Mouse (Mus musculus) CH12.LX (cell line): Measurements from ENCODE around the gene Vdr. TPM values are rescaled to one million over a fixed set of nuclear protein-coding genes. Genes with fewer than 3 reads are reported as not detected.

Experiments
- DNase-seq: peaks from one replicate; pipeline ENCODE4 v3.0.0-alpha.2; 2013; ENCODE audit errors: extremely low read depth
- H3K27ac ChIP-seq: 2 replicates; pipeline ENCODE4 v1.5.1; 2012; ENCODE audit warnings: low read depth, mild to moderate bottlenecking, control low read depth, moderate library complexity; ENCODE audit not compliant: insufficient read depth
- H3K27me3 ChIP-seq: replicated peaks from 2 replicates; pipeline ENCODE3; 2012; ENCODE audit warnings: inconsistent platforms
- H3K36me3 ChIP-seq, 2 experiments: replicated peaks in 1 of 2; 2 replicates each; pipeline versions ENCODE3 to v1.6.1; 2012; ENCODE audit warnings: inconsistent platforms in 1 of 2, low read length in 1 of 2, mild to moderate bottlenecking in 1 of 2, mixed read lengths in 1 of 2, moderate library complexity in 1 of 2; ENCODE audit not compliant: control insufficient read depth in 1 of 2, insufficient read depth in 1 of 2
- H3K4me1 ChIP-seq, 2 experiments: 2 replicates each; pipeline ENCODE4 v1.6.1; 2012; ENCODE audit warnings: inconsistent platforms in 1 of 2, moderate library complexity in 1 of 2; ENCODE audit not compliant: insufficient read depth in 2 of 2, control insufficient read depth in 1 of 2
- H3K4me2 ChIP-seq: 2 replicates; pipeline ENCODE4 v1.6.1; 2012; ENCODE audit warnings: low read depth, mild to moderate bottlenecking, control low read depth; ENCODE audit not compliant: poor library complexity, insufficient read depth, severe bottlenecking
- H3K4me3 ChIP-seq, 3 experiments: fragments of 150-350 bp in 1 of 3; sonication (generic) in 1 of 3; replicated peaks in 1 of 3; 2 replicates each; pipeline versions ENCODE3 to v1.5.1; 2011 to 2012; ENCODE audit warnings: low read depth in 2 of 3, low read length in 2 of 3, mild to moderate bottlenecking in 2 of 3, moderate library complexity in 2 of 3, control low read depth in 1 of 3, improper control_type of control experiment in 1 of 3, inconsistent platforms in 1 of 3, mixed read lengths in 1 of 3; ENCODE audit not compliant: poor library complexity in 1 of 3
- H3K79me2 ChIP-seq: replicated peaks from 2 replicates; pipeline ENCODE4 v1.6.1; 2012; ENCODE audit warnings: mild to moderate bottlenecking, moderate library complexity; ENCODE audit not compliant: control insufficient read depth, poor library complexity, insufficient read depth, severe bottlenecking; ENCODE audit errors: extremely low read depth
- H3K9ac ChIP-seq: 2 replicates; pipeline ENCODE4 v1.6.1; 2012; ENCODE audit warnings: low read depth, mild to moderate bottlenecking, control low read depth, moderate library complexity; ENCODE audit not compliant: insufficient read depth
- H3K9me3 ChIP-seq: replicated peaks from 2 replicates; pipeline ENCODE3; 2012; ENCODE audit warnings: low read length, inconsistent platforms, mixed read lengths
- BHLHE40 ChIP-seq: IDR thresholded peaks from 2 replicates; pipeline ENCODE4 v1.6.1; 2011; ENCODE audit warnings: mild to moderate bottlenecking, low read depth, low read length, improper control_type of control experiment
- ETS1 ChIP-seq: conservative IDR thresholded peaks from 2 replicates; pipeline ENCODE4 v1.6.1; 2012; ENCODE audit warnings: low read depth, mild to moderate bottlenecking, inconsistent platforms, low read length, improper control_type of control experiment, moderate library complexity
- HCFC1 ChIP-seq: IDR thresholded peaks from 2 replicates; pipeline ENCODE4 v1.6.1; 2012; ENCODE audit warnings: low read depth, mild to moderate bottlenecking, inconsistent platforms, low read length, improper control_type of control experiment
- JUN ChIP-seq: IDR thresholded peaks from 2 replicates; pipeline ENCODE4 v1.6.1; 2011; ENCODE audit warnings: low read depth, mild to moderate bottlenecking, low read length, improper control_type of control experiment, moderate library complexity; ENCODE audit not compliant: insufficient read depth
- MEF2A ChIP-seq: IDR thresholded peaks from 2 replicates; pipeline ENCODE4 v1.6.1; 2014; ENCODE audit warnings: low read depth, mild to moderate bottlenecking, inconsistent platforms, low read length, improper control_type of control experiment, borderline replicate concordance
- MXI1 ChIP-seq: IDR thresholded peaks from 2 replicates; pipeline ENCODE4 v1.6.1; 2011; ENCODE audit warnings: mild to moderate bottlenecking, low read depth, low read length, improper control_type of control experiment
- NELFE ChIP-seq: IDR thresholded peaks from 2 replicates; pipeline ENCODE4 v1.6.1; 2011; ENCODE audit warnings: low read depth, low read length, improper control_type of control experiment
- RAD21 ChIP-seq: IDR thresholded peaks from 2 replicates; pipeline ENCODE4 v1.6.1; 2011; ENCODE audit warnings: low read depth, mild to moderate bottlenecking, low read length, improper control_type of control experiment, moderate library complexity
- RCOR1 ChIP-seq: conservative IDR thresholded peaks from 2 replicates; pipeline ENCODE4 v1.6.1; 2012; ENCODE audit warnings: low read depth, mild to moderate bottlenecking, inconsistent platforms, low read length, improper control_type of control experiment
- SIN3A ChIP-seq: IDR thresholded peaks from 2 replicates; pipeline ENCODE4 v1.6.1; 2012; ENCODE audit warnings: low read length, improper control_type of control experiment, inconsistent platforms
- TBP ChIP-seq: conservative IDR thresholded peaks from 2 replicates; pipeline ENCODE4 v1.6.1; 2011; ENCODE audit warnings: low read depth, low read length, improper control_type of control experiment
- UBTF ChIP-seq: IDR thresholded peaks from 2 replicates; pipeline ENCODE4 v1.6.1; 2012; ENCODE audit warnings: low read depth, mild to moderate bottlenecking, inconsistent platforms, low read length, improper control_type of control experiment, moderate library complexity
- ZC3H11A ChIP-seq: IDR thresholded peaks from 2 replicates; pipeline ENCODE4 v1.6.1; 2012; ENCODE audit warnings: low read depth, mild to moderate bottlenecking, inconsistent platforms, low read length, improper control_type of control experiment
- dilution Hi-C: fragments of 300-500 bp; cut with MboI; formaldehyde crosslinking; loops from 2 replicates; pipeline ENCODE4 v1.14.3; 2020; ENCODE audit warnings: low sequenced_read_pairs; ENCODE audit not compliant: extremely low pct_unique_long_range_greater_than_20kb, extremely low pct_ligation_motif_present
- in situ Hi-C: fragments of 300-500 bp; cut with MboI; formaldehyde crosslinking; loops from 3 replicates; pipeline ENCODE4 v1.14.3; 2019; ENCODE audit warnings: low sequenced_read_pairs, low pct_ligation_motif_present, low pct_unique_long_range_greater_than_20kb, mixed read lengths
- polyA plus RNA-seq: library from polyadenylated mRNA; unstranded; fragments of >175 nt; gene quantifications from 2 replicates; pipeline ENCODE4 v1.2.1, GENCODE M21; 2012; ENCODE audit warnings: low read depth; ENCODE audit not compliant: insufficient read length
- total RNA-seq, 2 experiments: library from RNA; depleted of rRNA; stranded (reverse); fragments of 300-350 nt in 1 of 2; fragments of >200 nt in 1 of 2; gene quantifications; 2 replicates each; pipeline ENCODE4 v1.2.3; 2012 to 2014

The Vdr gene
- total and polyA plus RNA-seq, 3 experiments: 0.52 to 1.7 (median 0.68) TPM

DNA sequence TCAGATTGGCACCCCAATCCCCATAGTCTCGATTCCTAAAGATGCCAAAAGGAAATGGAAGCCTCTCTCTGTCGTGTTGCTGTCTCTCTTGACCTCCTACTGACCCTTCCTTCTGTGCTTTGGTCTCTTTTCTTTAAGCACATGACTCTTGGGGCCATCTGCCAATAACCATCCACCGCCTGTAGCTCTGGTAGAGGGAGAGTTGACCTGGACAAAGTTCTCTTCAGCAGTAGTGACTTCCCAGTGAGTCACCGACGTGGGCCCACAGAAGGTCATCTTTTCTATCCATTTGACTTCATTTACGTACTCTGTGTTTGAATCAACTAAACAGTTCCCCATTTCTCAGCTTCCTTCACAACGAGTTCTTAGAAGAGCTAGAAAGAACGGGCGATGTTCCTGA lies 30.0 kb downstream of the Vdr start:
- dilution Hi-C loops: no loop called here
- Histone ChIP-seq H3K27me3 (no peaks in the 10 kb centered on the region), H3K4me2 (no peak overlapping the region), H3K4me1 (peaks cover 0 to 16% of the 10 kb centered on the region in 2 experiments; a peak in 2 of 4 replicates), H3K9me3 (no peaks in the 10 kb centered on the region), H3K9ac (no peak overlapping the region), H3K27ac (no peak overlapping the region), H3K4me3 (no peak overlapping the region), H3K36me3 (no peaks in the 10 kb centered on the region), H3K79me2 (no peaks in the 10 kb centered on the region)
- DNase-seq: no peak
- TF ChIP-seq SIN3A (no peak), NELFE (no peak), RAD21 (no peak), ETS1 (no peak), BHLHE40 (no peak), MXI1 (no peak)
- in situ Hi-C loops: no loop called here

DNA sequence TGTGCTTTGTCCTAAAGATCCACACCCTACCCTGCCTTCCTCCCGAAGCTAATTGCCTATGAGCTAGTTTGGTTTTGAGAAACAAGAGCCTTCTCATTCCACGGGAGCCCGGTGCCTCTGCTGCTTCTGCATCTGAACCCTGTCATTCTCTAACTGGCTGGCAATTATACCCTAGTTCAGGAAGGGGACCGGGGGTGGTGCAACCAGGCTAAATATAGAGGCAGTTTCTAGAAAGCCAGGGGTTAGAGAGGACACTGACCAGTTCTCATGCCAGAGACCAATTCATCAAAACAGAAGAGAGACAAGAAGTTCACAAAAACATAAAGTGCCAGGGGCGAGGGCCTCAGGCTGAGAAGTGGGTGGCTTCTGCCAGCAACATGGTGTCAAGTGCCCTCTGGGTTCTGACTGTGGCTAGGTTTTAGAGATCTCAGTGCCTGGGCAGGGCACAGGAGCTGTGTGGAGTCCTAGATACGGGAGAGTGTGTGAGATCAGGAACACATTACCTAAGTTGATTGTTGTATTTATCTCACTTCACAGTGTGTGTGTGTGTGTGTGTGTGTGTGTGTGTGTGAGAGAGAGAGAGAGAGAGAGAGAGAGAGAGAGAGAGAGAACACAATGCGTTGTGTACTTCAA lies 31.6 kb downstream of the Vdr start:
- no peak for DNase-seq
- Histone ChIP-seq H3K4me1 (peaks cover 0 to 8% of the 10 kb centered on the region in 2 experiments; a peak in 1 of 4 replicates), H3K79me2 (no peaks in the 10 kb centered on the region), H3K36me3 (no peaks in the 10 kb centered on the region), H3K4me2 (no peak overlapping the region), H3K27me3 (peaks cover 5% of the 10 kb centered on the region), H3K9ac (no peak overlapping the region), H3K4me3 (no peak overlapping the region), H3K9me3 (no peaks in the 10 kb centered on the region), H3K27ac (no peak overlapping the region)
- dilution Hi-C loops: no loop called here
- in situ Hi-C loops: no loop called here
- TF ChIP-seq HCFC1: no peak
- no peak for TF ChIP-seq TBP
- no peak for TF ChIP-seq RAD21
- no peak for TF ChIP-seq UBTF
- TF ChIP-seq JUN: no peak
- no peak for TF ChIP-seq MEF2A
- no peak for TF ChIP-seq ZC3H11A
- TF ChIP-seq RCOR1: no peak

DNA sequence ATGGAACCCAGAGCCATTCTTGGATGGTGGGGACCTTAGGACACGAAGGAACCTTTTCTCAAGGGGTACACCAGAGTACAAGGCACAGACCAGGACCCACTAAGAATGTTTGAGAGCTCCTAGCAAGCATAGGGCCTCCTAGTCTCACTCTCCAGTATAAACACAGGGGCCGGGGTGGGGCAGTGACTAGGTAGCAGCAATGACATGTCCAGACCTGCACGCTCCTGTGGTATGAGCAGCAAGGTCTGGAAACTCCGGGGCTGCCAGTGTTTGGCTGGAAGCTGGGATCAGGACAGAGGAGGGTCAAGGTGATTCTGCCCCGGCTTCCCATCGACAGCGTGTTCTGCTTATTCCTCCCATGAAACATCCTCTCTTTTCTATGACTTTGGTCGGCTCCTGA lies 34.6 kb downstream of the Vdr start:
- dilution Hi-C loops (no loop called here), in situ Hi-C loops (no loop called here)
- DNase-seq: no peak
- no peak overlapping the region for H3K9ac ChIP-seq
- H3K4me2 ChIP-seq: no peak overlapping the region
- TF ChIP-seq TBP: no peak
- H3K27me3 ChIP-seq: peaks cover 5% of the 10 kb centered on the region
- H3K4me1 ChIP-seq: peaks cover 0 to 8% of the 10 kb centered on the region in 2 experiments; a peak in 1 of 4 replicates
- no peak overlapping the region for H3K4me3 ChIP-seq
- H3K9me3 ChIP-seq: no peaks in the 10 kb centered on the region
- no peak overlapping the region for H3K27ac ChIP-seq
- no peaks in the 10 kb centered on the region for H3K36me3 ChIP-seq
- no peaks in the 10 kb centered on the region for H3K79me2 ChIP-seq
